Mouse (Mus musculus): ENCODE measurements at regions not wholly inside any gene's neighbourhood (a gene's known extent, or its start where the extent isn't known, plus 50 kb on each side); places are given as distances from the start of the nearest gene placed in this dataset.

DNA sequence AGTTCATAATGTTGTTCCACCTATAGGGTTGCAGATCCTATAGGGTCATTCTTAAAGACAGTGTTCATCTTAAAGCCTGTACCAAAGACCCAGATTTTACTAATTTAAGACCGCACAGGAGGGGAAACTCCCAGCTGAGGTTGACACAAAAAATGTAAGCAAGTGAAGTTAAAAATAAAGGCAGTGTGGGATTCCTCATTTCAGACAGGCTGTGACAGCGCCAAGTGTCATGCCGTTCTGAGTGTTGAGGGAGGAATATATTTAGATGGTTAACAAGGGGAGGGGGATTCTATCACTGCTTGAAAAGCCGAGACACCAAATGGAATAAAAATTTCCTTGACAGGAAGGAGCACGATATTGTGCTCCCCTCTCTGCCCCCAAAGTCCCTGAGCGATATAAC, 123.9 kb downstream of the Edem1 start:
- no peaks in the 10 kb centered on the region for H3K27me3 ChIP-seq (ENCODE audit: control insufficient read depth, insufficient read depth, low read length)
- no peak overlapping the region for H3K27ac ChIP-seq (ENCODE audit: insufficient read depth, low read length)
- TF ChIP-seq POLR2A (IDR thresholded peaks at IDR 0.05; ENCODE audit: borderline replicate concordance, insufficient read depth, low read length) (no peak), CTCF (IDR thresholded peaks at IDR 0.05; ENCODE audit: borderline replicate concordance, insufficient read depth, low read depth, low read length) (no peak)
- no peak for DNase-seq
- H3K4me1 ChIP-seq (ENCODE audit: control insufficient read depth, insufficient read depth, low read length) = no peaks in the 10 kb centered on the region
- H3K4me3 ChIP-seq (replicated peaks; ENCODE audit: insufficient read depth, low read depth, low read length) = no peak overlapping the region
- WGBS = 71% methylated on average over 6 of the region's 6 CpGs

DNA sequence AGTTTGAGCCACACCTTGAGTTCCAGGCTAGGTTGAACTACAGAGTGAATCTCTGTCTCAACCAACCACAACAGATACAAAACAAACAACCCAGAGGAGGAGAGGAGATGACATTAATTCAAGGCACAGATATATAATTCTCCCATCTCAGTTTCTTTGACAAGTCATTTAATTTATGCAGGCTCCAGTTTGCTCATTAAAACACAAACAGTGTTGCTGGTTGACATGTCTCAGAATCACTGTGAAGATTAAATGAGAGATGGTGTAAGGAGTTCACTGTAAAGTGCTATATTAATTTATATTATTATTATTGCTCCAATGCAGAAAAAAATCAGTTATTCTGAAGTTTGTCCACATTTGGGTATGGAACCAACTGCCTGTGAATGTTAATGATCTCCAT, 134.4 kb downstream of the Edem1 start:
- DNase-seq = no peak
- Histone ChIP-seq H3K27ac (ENCODE audit: insufficient read depth, low read length) (no peak overlapping the region), H3K27me3 (ENCODE audit: control insufficient read depth, insufficient read depth, low read length) (no peaks in the 10 kb centered on the region), H3K4me3 (replicated peaks; ENCODE audit: insufficient read depth, low read depth, low read length) (no peak overlapping the region), H3K4me1 (ENCODE audit: control insufficient read depth, insufficient read depth, low read length) (no peaks in the 10 kb centered on the region)
- TF ChIP-seq POLR2A (IDR thresholded peaks at IDR 0.05; ENCODE audit: borderline replicate concordance, insufficient read depth, low read length) = no peak
- TF ChIP-seq CTCF (IDR thresholded peaks at IDR 0.05; ENCODE audit: borderline replicate concordance, insufficient read depth, low read depth, low read length) = no peak

DNA sequence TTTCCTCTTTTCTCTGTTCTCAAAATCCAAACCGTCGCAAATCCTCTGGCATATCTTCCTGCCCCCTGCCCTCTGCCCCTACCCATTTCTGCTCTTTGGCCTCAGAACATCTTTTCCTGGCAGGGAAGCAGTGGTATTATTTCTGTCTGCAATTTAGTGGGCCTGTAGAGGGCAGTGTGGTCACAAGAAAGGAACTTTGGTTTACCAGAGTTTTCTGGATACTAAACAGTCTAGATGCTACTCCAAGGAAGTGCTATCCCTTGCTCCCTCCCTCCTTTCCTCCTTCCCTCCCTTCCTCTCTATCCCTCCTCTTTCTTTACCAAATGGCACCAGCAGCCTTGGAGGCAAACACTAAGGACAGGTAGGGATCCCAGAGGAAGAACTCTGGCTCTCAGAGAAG, 134.9 kb downstream of the Edem1 start:
- no peaks in the 10 kb centered on the region for H3K27me3 ChIP-seq (ENCODE audit: control insufficient read depth, insufficient read depth, low read length)
- TF ChIP-seq CTCF (IDR thresholded peaks at IDR 0.05; ENCODE audit: borderline replicate concordance, insufficient read depth, low read depth, low read length) (no peak; the same call in 1 of the 2 replicates), POLR2A (IDR thresholded peaks at IDR 0.05; ENCODE audit: borderline replicate concordance, insufficient read depth, low read length) (no peak)
- no peak overlapping the region for H3K27ac ChIP-seq (ENCODE audit: insufficient read depth, low read length)
- no peak overlapping the region for H3K4me3 ChIP-seq (replicated peaks; ENCODE audit: insufficient read depth, low read depth, low read length)
- no peaks in the 10 kb centered on the region for H3K4me1 ChIP-seq (ENCODE audit: control insufficient read depth, insufficient read depth, low read length)
- WGBS = 0% methylated on average over 2 of the region's 2 CpGs
- DNase-seq = peak; percentile 6 to 24

DNA sequence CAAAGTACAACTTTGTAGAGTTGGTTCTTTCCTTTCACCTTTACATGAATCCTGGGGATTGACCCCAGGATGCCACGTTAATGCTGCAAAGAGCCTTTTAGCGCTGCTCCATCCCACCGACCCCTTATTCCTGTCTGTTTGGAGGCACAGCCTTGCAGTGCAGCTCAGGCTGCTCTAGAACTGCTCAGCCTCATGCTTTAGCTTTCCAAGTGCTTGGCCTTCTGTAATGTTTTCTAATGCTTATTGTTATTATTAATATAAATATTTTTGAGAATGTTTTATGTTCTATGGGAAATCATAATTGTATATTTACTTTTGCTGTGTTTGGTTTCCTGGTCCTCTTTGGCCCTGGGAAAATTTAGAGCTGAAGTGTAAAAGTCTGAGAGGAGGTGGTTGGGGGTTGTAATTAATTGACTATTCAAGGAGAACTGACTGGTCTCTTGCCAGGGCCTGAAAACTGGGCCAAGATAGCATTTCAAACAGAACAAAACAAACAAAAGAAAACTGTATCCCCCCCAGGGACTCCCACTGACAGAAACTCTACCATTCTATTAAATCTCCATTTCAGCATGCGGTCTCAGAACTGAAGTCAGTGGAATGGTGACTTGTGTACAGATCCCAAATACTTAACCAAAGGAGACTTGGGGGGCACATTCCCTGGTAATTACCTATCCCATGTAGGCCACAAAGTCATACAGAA, 141.2 kb downstream of the Edem1 start:
- WGBS = 19% methylated on average over 4 of the region's 4 CpGs
- DNase-seq = no peak
- H3K27ac ChIP-seq (ENCODE audit: insufficient read depth, low read length) = no peak overlapping the region
- no peaks in the 10 kb centered on the region for H3K4me1 ChIP-seq (ENCODE audit: control insufficient read depth, insufficient read depth, low read length)
- no peaks in the 10 kb centered on the region for H3K27me3 ChIP-seq (ENCODE audit: control insufficient read depth, insufficient read depth, low read length)
- H3K4me3 ChIP-seq (replicated peaks; ENCODE audit: insufficient read depth, low read depth, low read length) = no peak overlapping the region
- no peak for TF ChIP-seq POLR2A (IDR thresholded peaks at IDR 0.05; ENCODE audit: borderline replicate concordance, insufficient read depth, low read length)
- TF ChIP-seq CTCF (IDR thresholded peaks at IDR 0.05; ENCODE audit: borderline replicate concordance, insufficient read depth, low read depth, low read length) = no peak

DNA sequence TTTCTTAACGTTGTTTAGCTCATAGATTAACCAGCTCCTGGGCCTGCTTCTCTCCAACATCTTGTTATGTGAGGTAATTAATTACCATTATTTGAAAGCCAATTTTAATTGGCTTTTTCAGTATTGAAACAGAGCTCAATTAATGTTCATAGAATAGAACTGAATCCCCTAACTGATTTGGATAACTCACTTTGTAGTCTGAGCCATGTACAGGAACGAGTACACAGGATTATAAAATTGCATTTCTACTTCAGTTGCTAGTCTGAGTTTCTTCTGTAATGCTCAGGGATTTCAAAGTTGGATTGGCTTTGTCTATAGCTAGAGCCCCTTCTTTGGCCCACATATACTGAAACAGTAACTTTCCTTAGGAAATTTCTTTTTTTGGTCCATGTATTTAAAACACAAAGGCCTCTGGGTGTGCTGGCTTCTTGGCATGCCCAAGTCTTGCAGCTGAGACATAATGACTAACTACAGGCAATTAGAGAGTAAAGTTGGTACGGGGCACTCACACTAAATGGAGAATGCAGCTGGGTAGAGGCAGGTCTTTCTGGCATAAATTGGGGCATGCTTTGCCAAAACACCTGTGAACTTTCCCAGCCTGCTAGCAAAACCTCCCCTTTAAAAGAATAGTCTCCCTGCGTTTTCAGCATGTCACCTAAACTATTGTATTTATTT, 143.1 kb downstream of the Edem1 start:
- Histone ChIP-seq H3K27me3 (ENCODE audit: control insufficient read depth, insufficient read depth, low read length) (no peaks in the 10 kb centered on the region), H3K27ac (ENCODE audit: insufficient read depth, low read length) (no peak overlapping the region), H3K4me3 (replicated peaks; ENCODE audit: insufficient read depth, low read depth, low read length) (no peak overlapping the region), H3K4me1 (ENCODE audit: control insufficient read depth, insufficient read depth, low read length) (no peaks in the 10 kb centered on the region)
- DNase-seq = no peak
- TF ChIP-seq POLR2A (IDR thresholded peaks at IDR 0.05; ENCODE audit: borderline replicate concordance, insufficient read depth, low read length) = no peak
- no peak for TF ChIP-seq CTCF (IDR thresholded peaks at IDR 0.05; ENCODE audit: borderline replicate concordance, insufficient read depth, low read depth, low read length)
- WGBS = 53% methylated on average over 4 of the region's 4 CpGs

DNA sequence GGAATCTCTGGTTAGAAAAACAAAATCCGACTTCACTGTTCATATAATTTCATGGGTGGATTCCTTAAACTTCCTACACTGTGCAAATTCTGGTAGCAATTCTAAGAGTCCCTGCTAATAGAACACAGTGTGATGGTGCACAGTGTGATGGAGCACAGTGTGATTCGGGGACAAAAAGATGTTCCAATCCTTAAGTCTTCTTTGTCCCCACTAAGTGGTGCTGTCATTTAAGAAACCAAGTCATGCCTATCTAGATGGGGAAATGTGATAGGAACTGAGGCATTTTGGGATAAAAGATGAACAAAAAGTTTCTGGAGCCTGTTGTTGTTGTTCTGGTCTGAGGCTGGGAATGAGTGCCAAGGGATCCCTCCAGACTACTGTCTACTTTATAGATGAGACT, 145.3 kb downstream of the Edem1 start:
- Histone ChIP-seq H3K27me3 (ENCODE audit: control insufficient read depth, insufficient read depth, low read length) (no peaks in the 10 kb centered on the region), H3K4me3 (replicated peaks; ENCODE audit: insufficient read depth, low read depth, low read length) (no peak overlapping the region), H3K27ac (ENCODE audit: insufficient read depth, low read length) (no peak overlapping the region), H3K4me1 (ENCODE audit: control insufficient read depth, insufficient read depth, low read length) (no peaks in the 10 kb centered on the region)
- 75% methylated on average over 2 of the region's 2 CpGs for WGBS
- no peak for TF ChIP-seq CTCF (IDR thresholded peaks at IDR 0.05; ENCODE audit: borderline replicate concordance, insufficient read depth, low read depth, low read length)
- DNase-seq = no peak

DNA sequence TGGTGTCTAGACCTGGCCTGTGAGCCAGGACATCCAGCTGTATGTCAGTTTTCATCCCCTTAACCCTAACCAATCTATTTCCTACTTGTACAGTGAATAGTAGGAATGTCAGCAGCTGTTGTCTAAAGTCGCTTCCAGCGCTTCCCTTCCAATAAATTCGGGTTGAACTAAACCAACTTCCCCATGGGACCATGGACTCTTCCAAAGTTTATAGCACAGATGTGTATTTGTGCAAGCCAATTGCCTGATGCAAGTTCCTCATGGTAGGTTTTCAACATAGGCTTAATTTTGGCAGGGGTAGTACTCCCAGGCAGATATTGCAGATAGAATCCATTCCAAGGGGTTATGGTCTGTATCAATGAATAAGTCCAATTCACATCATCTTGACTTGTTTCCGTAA, 161.1 kb downstream of the Edem1 start:
- Histone ChIP-seq H3K4me3 (replicated peaks; ENCODE audit: insufficient read depth, low read depth, low read length) (no peak overlapping the region), H3K27ac (ENCODE audit: insufficient read depth, low read length) (no peak overlapping the region), H3K27me3 (ENCODE audit: control insufficient read depth, insufficient read depth, low read length) (no peaks in the 10 kb centered on the region; the same call in 1 of the 2 replicates), H3K4me1 (ENCODE audit: control insufficient read depth, insufficient read depth, low read length) (no peaks in the 10 kb centered on the region)
- 45% methylated on average over 4 of the region's 4 CpGs for WGBS
- DNase-seq = no peak
- TF ChIP-seq CTCF (IDR thresholded peaks at IDR 0.05; ENCODE audit: borderline replicate concordance, insufficient read depth, low read depth, low read length) (no peak), POLR2A (IDR thresholded peaks at IDR 0.05; ENCODE audit: borderline replicate concordance, insufficient read depth, low read length) (no peak)

DNA sequence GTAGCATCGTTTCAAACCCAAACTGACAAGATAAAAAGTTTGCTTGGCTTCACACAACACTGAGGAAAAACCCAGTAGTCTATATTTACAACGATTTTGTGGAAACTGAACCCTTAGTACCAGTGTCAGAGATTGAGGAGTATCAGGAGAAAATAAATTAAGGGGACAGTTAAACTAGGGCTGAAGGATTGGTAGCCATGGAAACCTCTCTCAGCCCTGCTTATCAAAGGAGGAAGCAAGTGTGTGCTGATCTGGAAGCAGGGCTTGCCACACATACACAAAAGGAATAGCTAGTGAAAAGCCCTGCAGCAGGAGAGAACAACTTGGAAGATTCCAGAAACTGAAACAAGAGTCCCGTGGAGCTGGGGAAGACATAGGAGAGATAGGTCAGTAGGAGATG, 165.3 kb downstream of the Edem1 start:
- no peak for DNase-seq
- H3K4me1 ChIP-seq (ENCODE audit: control insufficient read depth, insufficient read depth, low read length) = no peaks in the 10 kb centered on the region
- TF ChIP-seq POLR2A (IDR thresholded peaks at IDR 0.05; ENCODE audit: borderline replicate concordance, insufficient read depth, low read length) (no peak), CTCF (IDR thresholded peaks at IDR 0.05; ENCODE audit: borderline replicate concordance, insufficient read depth, low read depth, low read length) (no peak)
- H3K27me3 ChIP-seq (ENCODE audit: control insufficient read depth, insufficient read depth, low read length) = no peaks in the 10 kb centered on the region; the same call in 1 of the 2 replicates
- WGBS = 36% methylated on average over 3 of the region's 3 CpGs
- no peak overlapping the region for H3K4me3 ChIP-seq (replicated peaks; ENCODE audit: insufficient read depth, low read depth, low read length)
- no peak overlapping the region for H3K27ac ChIP-seq (ENCODE audit: insufficient read depth, low read length)
